Mouse (Mus musculus) CH12.LX (cell line): ENCODE results near the gene Myo9b.
"Not testable (repeated sequence)": the region's sequence is repeated elsewhere in the genome, so short reads cannot be mapped to it uniquely, and the experiment has no call there.

ENCODE experiments used
- CTCF ChIP-seq, 2 experiments: IDR thresholded peaks in 1 of 2; conservative IDR thresholded peaks in 1 of 2; 2 replicates each; pipeline ENCODE4 v1.5.1; 2011 to 2012; ENCODE audit warnings: low read depth in 2 of 2, low read length in 2 of 2, improper control_type of control experiment in 1 of 2, inconsistent platforms in 1 of 2, mild to moderate bottlenecking in 1 of 2, moderate library complexity in 1 of 2
- POLR2A ChIP-seq: IDR thresholded peaks from 2 replicates; pipeline ENCODE4 v1.6.1; 2011; ENCODE audit warnings: low read depth, mild to moderate bottlenecking, improper control_type of control experiment, low read length
- UBTF ChIP-seq: IDR thresholded peaks from 2 replicates; pipeline ENCODE4 v1.6.1; 2012; ENCODE audit warnings: low read depth, mild to moderate bottlenecking, inconsistent platforms, low read length, improper control_type of control experiment, moderate library complexity

DNA sequence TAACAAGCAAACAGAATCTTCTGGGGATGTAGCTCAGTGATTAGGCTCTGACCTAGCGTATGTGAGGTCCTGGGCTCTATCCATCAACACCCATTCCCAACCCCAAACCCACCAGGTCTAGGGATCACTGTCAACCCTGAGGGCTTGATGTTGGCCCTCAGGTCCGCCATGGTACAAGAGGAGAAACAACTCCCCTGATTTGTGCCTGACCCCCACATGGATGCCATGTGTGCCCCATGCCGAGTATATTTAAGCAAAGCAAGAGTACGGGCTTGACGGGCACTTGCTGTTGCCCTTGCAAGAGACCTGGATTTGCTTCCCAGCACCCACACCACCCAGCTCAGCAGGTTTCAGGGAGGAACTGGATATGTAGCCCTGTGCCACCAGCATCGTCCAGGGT, 4.2 kb upstream of the Myo9b start:
- not testable (repeated sequence) for TF ChIP-seq UBTF; POLR2A; CTCF (conservative IDR thresholded peaks at IDR 0.05 in 1 of 2, IDR thresholded peaks at IDR 0.05 in 1 of 2; ENCODE audit: low read depth in 2 of 2, low read length in 2 of 2)
